Mouse (Mus musculus): ENCODE results near the gene Nsun2.
"Not testable (repeated sequence)": the region's sequence is repeated elsewhere in the genome, so short reads cannot be mapped to it uniquely, and the experiment has no call there.

DNA sequence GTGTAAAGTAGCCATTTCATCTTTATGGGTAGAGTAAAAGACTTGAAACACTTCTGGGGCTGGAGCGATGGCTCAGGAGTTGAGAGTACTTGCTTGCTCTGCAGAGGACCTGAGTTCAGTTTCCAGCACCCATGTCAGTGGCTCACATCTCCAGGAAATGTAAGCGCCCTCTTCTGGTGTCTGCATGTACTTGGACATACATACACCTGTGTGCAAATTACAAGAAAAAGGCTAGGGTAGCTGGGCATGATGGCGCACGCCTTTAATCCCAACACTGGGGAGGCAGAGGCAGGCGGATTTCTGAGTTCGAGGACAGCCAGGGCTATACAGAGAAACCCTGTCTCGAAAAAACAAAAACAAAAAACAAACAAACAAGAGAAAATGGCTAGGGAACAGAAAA, 102.3 kb downstream of the Nsun2 start:
- not testable (repeated sequence) for TF ChIP-seq CTCF (IDR thresholded peaks at IDR 0.05; ENCODE audit: control insufficient read depth, insufficient read depth, low read length); POLR2A (IDR thresholded peaks at IDR 0.05; ENCODE audit: borderline replicate concordance, control insufficient read depth, low read depth, low read length)

All from bone marrow, adult 2 months (tissue).